Mouse (Mus musculus): ENCODE data around the gene Ip6k2. TPM values are rescaled to one million over a fixed set of nuclear protein-coding genes. Genes with fewer than 3 reads are reported as not detected.
A peak's percentile ranks its signal among the peaks of the same experiment; 100 is the strongest.

Gene Ip6k2
- total RNA-seq (2017) = 52.2 and 57.5 TPM in 2 replicates

- peak; percentile 100 for ATAC-seq (replicated peaks; ENCODE audit: low read depth, poor library complexity, severe bottlenecking)
These were observed at the start of gene Ip6k2 for GRCm38 (mm10) chr9:108783548-108784463. Gene Ip6k2 (plus strand): TSS chr9:108783796.

- ATAC-seq (replicated peaks; ENCODE audit: low read depth, poor library complexity, severe bottlenecking) = no peak
These were observed 49.0 kb upstream of the Ip6k2 start for GRCm38 (mm10) chr9:108734626-108735025.

- ATAC-seq (replicated peaks; ENCODE audit: low read depth, poor library complexity, severe bottlenecking) = no peak
These were observed 44.4 kb upstream of the Ip6k2 start for GRCm38 (mm10) chr9:108739239-108739638.

- ATAC-seq (replicated peaks; ENCODE audit: low read depth, poor library complexity, severe bottlenecking) = no peak
These were observed 43.5 kb upstream of the Ip6k2 start for GRCm38 (mm10) chr9:108740062-108740461.

- ATAC-seq (replicated peaks; ENCODE audit: low read depth, poor library complexity, severe bottlenecking) = no peak
These were observed 41.5 kb upstream of the Ip6k2 start for GRCm38 (mm10) chr9:108742048-108742447.

GRCm38 (mm10) chr9:108746876-108747499 is 36.6 kb upstream of the Ip6k2 start:
- no peak for ATAC-seq (replicated peaks; ENCODE audit: low read depth, poor library complexity, severe bottlenecking)

- ATAC-seq (replicated peaks; ENCODE audit: low read depth, poor library complexity, severe bottlenecking) = no peak
These were observed 35.9 kb upstream of the Ip6k2 start for GRCm38 (mm10) chr9:108747694-108748093.

- no peak for ATAC-seq (replicated peaks; ENCODE audit: low read depth, poor library complexity, severe bottlenecking)
These were observed 34.9 kb upstream of the Ip6k2 start for GRCm38 (mm10) chr9:108748600-108749183.

- no peak for ATAC-seq (replicated peaks; ENCODE audit: low read depth, poor library complexity, severe bottlenecking)
These were observed 33.0 kb upstream of the Ip6k2 start for GRCm38 (mm10) chr9:108750616-108751015.

- no peak for ATAC-seq (replicated peaks; ENCODE audit: low read depth, poor library complexity, severe bottlenecking)
These were observed 31.3 kb upstream of the Ip6k2 start for GRCm38 (mm10) chr9:108752142-108752920.

GRCm38 (mm10) chr9:108753326-108753725 is 30.3 kb upstream of the Ip6k2 start:
- no peak; the same call in 1 of the 2 replicates for ATAC-seq (replicated peaks; ENCODE audit: low read depth, poor library complexity, severe bottlenecking)

- no peak for ATAC-seq (replicated peaks; ENCODE audit: low read depth, poor library complexity, severe bottlenecking)
These were observed 29.6 kb upstream of the Ip6k2 start for GRCm38 (mm10) chr9:108753976-108754375.

GRCm38 (mm10) chr9:108754423-108754822 is 29.2 kb upstream of the Ip6k2 start:
- no peak for ATAC-seq (replicated peaks; ENCODE audit: low read depth, poor library complexity, severe bottlenecking)

GRCm38 (mm10) chr9:108757406-108757805 is 26.2 kb upstream of the Ip6k2 start:
- no peak for ATAC-seq (replicated peaks; ENCODE audit: low read depth, poor library complexity, severe bottlenecking)

- no peak for ATAC-seq (replicated peaks; ENCODE audit: low read depth, poor library complexity, severe bottlenecking)
These were observed 24.5 kb upstream of the Ip6k2 start for GRCm38 (mm10) chr9:108759121-108759520.

GRCm38 (mm10) chr9:108759805-108760204 is 23.8 kb upstream of the Ip6k2 start:
- ATAC-seq (replicated peaks; ENCODE audit: low read depth, poor library complexity, severe bottlenecking) = peak; percentile 76; the same call in 1 of the 2 replicates

GRCm38 (mm10) chr9:108761561-108761960 is 22.0 kb upstream of the Ip6k2 start:
- ATAC-seq (replicated peaks; ENCODE audit: low read depth, poor library complexity, severe bottlenecking) = peak; percentile 65; the same call in 1 of the 2 replicates

- no peak for ATAC-seq (replicated peaks; ENCODE audit: low read depth, poor library complexity, severe bottlenecking)
These were observed 18.6 kb upstream of the Ip6k2 start for GRCm38 (mm10) chr9:108764971-108765370.

GRCm38 (mm10) chr9:108776614-108777013 is 7.0 kb upstream of the Ip6k2 start:
- no peak for ATAC-seq (replicated peaks; ENCODE audit: low read depth, poor library complexity, severe bottlenecking)

GRCm38 (mm10) chr9:108777276-108777675 is 6.3 kb upstream of the Ip6k2 start:
- ATAC-seq (replicated peaks; ENCODE audit: low read depth, poor library complexity, severe bottlenecking) = no peak

All from common myeloid progenitor, adult 5-6 weeks (primary cell).